Mouse (Mus musculus) CD8-positive naive resting alpha-beta T cell, adult 2 months (primary cell): ENCODE measurements around the gene Eif2b4.
A peak's percentile ranks its signal among the peaks of the same experiment; 100 is the strongest.

Experiments
- DNase-seq, 2 experiments: peaks; one replicate each; pipeline ENCODE4 v3.0.0; 2022; ENCODE audit warnings: low read depth in 2 of 2, low spot score in 2 of 2

Eif2b4 gene

GRCm38 (mm10) chr5:31164878-31165277, 28.4 kb downstream of the Eif2b4 start:
- DNase-seq: no peak

- DNase-seq: no peak
Measured at GRCm38 (mm10) chr5:31162462-31162861, 30.8 kb downstream of the Eif2b4 start.

- peak; percentile 41 to 57 for DNase-seq
Measured at GRCm38 (mm10) chr5:31154152-31154553, 39.1 kb downstream of the Eif2b4 start, which contains the start of gene Mpv17. TSS of gene Mpv17 (minus strand) at chr5:31154251.

GRCm38 (mm10) chr5:31153516-31154151, 39.6 kb downstream of the Eif2b4 start:
- DNase-seq: no peak

- DNase-seq: no peak
Measured at GRCm38 (mm10) chr5:31151746-31152145, 41.5 kb downstream of the Eif2b4 start.

GRCm38 (mm10) chr5:31149781-31150180, 43.4 kb downstream of the Eif2b4 start:
- no peak for DNase-seq

GRCm38 (mm10) chr5:31138968-31139425, 54.2 kb downstream of the Eif2b4 start:
- no peak for DNase-seq

GRCm38 (mm10) chr5:31138241-31138967, 54.8 kb downstream of the Eif2b4 start, which contains the start of gene Ucn:
TSS of gene Ucn (minus strand) at chr5:31138829.
- no peak for DNase-seq

- no peak for DNase-seq
Measured at GRCm38 (mm10) chr5:31137658-31138057, 55.6 kb downstream of the Eif2b4 start.
